Mouse (Mus musculus): ENCODE measurements around the gene Prtn3.

GRCm38 (mm10) chr10:79832026-79832785 lies 42.1 kb upstream of the Prtn3 start:
- TF ChIP-seq CTCF (IDR thresholded peaks at IDR 0.05; ENCODE audit: borderline replicate concordance, extremely low read depth, insufficient read depth, insufficient read length), result no peak
- TF ChIP-seq POLR2A (IDR thresholded peaks at IDR 0.05; ENCODE audit: borderline replicate concordance, extremely low read depth, insufficient read depth, insufficient read length, poor library complexity, severe bottlenecking), result no peak

Data from brain, embryonic 14.5 days (tissue).